In the genomic region with DNA sequence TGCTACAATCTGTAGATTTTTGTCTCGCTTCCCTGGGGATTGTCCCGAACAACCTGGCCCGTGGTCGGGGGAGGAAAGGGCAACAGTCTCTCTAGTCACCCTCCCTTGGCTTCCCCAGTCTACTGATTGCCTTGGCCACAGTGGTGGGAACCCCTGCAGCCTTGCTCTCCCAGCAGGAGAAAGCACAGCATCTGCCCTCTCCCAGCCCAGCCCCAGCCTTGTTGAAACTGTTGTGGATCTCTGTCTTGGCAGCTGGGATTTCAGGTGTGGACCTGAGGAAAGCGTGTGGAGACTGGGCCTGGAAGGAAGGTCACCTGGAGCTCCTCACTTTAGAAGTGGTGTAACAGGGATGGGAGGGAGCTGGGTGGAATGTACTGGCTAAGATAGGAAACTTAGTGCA, we compare ENCODE assay signal across 26 mouse cellular contexts.
"Had no signal": no experiment of that assay in that cellular context is flagged by ENCODE, and none has a peak within 500 bp of the region (broad histone marks: within the 10 kb centered on the region; RNA-seq: fewer than 3 reads in every experiment).

No protein-coding gene starts in this region.

- H3K27ac ChIP-seq: gastrocnemius, adult 2 months; heart, adult 2 months; heart, embryonic 13.5 days; heart, embryonic 15.5 days; hindbrain, embryonic 10.5 days; hindbrain, embryonic 12.5 days; hindbrain, embryonic 14.5 days; intestine, embryonic 15.5 days; kidney, postnatal 0 days; limb, embryonic 13.5 days; limb, embryonic 15.5 days; liver, embryonic 12.5 days had no signal

- H3K36me3 ChIP-seq: heart, embryonic 13.5 days; heart, embryonic 15.5 days; hindbrain, embryonic 10.5 days; hindbrain, embryonic 12.5 days; intestine, embryonic 15.5 days; limb, embryonic 13.5 days; limb, embryonic 15.5 days; liver, embryonic 12.5 days had no signal

- DNase-seq: gastrocnemius, adult 2 months; gastrocnemius, postnatal 10 days; gastrocnemius, postnatal 25 days; heart, postnatal 14 days; heart, postnatal 4 days; kidney, adult 18-20 months; kidney, adult 8-10 months; kidney, postnatal 14 days; kidney, postnatal 36 days; layer of hippocampus, adult 9-11 months; layer of hippocampus, postnatal 36 days; left cerebral cortex, postnatal 4 days had no signal

- H3K4me3 ChIP-seq: gastrocnemius, adult 2 months; heart, adult 2 months; heart, embryonic 13.5 days; heart, embryonic 15.5 days; hindbrain, embryonic 10.5 days; hindbrain, embryonic 12.5 days; intestine, embryonic 15.5 days; limb, embryonic 13.5 days; limb, embryonic 15.5 days; liver, embryonic 12.5 days had no signal

- H3K27me3 ChIP-seq: heart, embryonic 13.5 days; heart, embryonic 15.5 days; hindbrain, embryonic 12.5 days; intestine, embryonic 15.5 days; limb, embryonic 13.5 days; limb, embryonic 15.5 days; liver, embryonic 12.5 days had no signal

- ATAC-seq: hindbrain, embryonic 16.5 days; inflammation-experienced regulatory T-cells, adult 6 months; intestine, embryonic 15.5 days; intestine, postnatal 0 days; liver, embryonic 12.5 days had no signal

- H3K4me1 ChIP-seq: heart, embryonic 13.5 days; heart, embryonic 15.5 days; hindbrain, embryonic 10.5 days; hindbrain, embryonic 12.5 days; intestine, embryonic 15.5 days; limb, embryonic 13.5 days; limb, embryonic 15.5 days; liver, embryonic 12.5 days had no signal
